Mouse (Mus musculus) CH12.LX (cell line): ENCODE results near the gene Plekha6.

ENCODE experiments used
- GABPA ChIP-seq: IDR thresholded peaks from 2 replicates; pipeline ENCODE4 v1.6.1; 2012; ENCODE audit warnings: low read depth, low read length, improper control_type of control experiment, inconsistent platforms; ENCODE audit not compliant: insufficient replicate concordance
- ZC3H11A ChIP-seq: IDR thresholded peaks from 2 replicates; pipeline ENCODE4 v1.6.1; 2012; ENCODE audit warnings: low read depth, mild to moderate bottlenecking, inconsistent platforms, low read length, improper control_type of control experiment

GRCm38 (mm10) chr1:133118127-133118526, 45.9 kb upstream of the Plekha6 start:
- TF ChIP-seq ZC3H11A: no peak
- no peak for TF ChIP-seq GABPA
